Mouse (Mus musculus) naive thymus-derived CD4-positive, alpha-beta T cell, adult 5 months (primary cell): ENCODE results near the gene Crebbp. TPM values are rescaled to one million over a fixed set of nuclear protein-coding genes. Genes with fewer than 3 reads are reported as not detected.

Source experiments
- polyA plus RNA-seq: library from polyadenylated mRNA; unstranded; fragments of 100-300 nt; shearing (Covaris generic); gene quantifications from one replicate; pipeline ENCODE4 v1.2.1, GENCODE M21; 2017

Crebbp gene
- polyA plus RNA-seq = 43.8 TPM

GRCm38 (mm10) chr16:4213799-4214551, at the start of gene Crebbp:
Crebbp (minus strand) TSS chr16:4213997.

GRCm38 (mm10) chr16:4077384-4078061, 136.3 kb downstream of the Crebbp start, which contains the start of gene Trap1:
Trap1 (minus strand) TSS chr16:4077827.

GRCm38 (mm10) chr16:4036807-4037206, 177.0 kb downstream of the Crebbp start, which contains the start of gene Dnase1:
Dnase1 (plus strand) TSS chr16:4036942.

Other genes with a start within 250 kb of the Crebbp start
- gene Nlrc3, start 237.4 kb downstream of the Crebbp start, polyA plus RNA-seq = 55.6 TPM
- gene Slx4, start 210.2 kb downstream of the Crebbp start, polyA plus RNA-seq = 36.7 TPM
- gene Dnase1, start 177.1 kb downstream of the Crebbp start, polyA plus RNA-seq = 8.9 TPM
- gene Trap1, start 136.2 kb downstream of the Crebbp start, polyA plus RNA-seq = 63.1 TPM
- gene Adcy9, start 206.5 kb upstream of the Crebbp start, polyA plus RNA-seq = 0.39 TPM